Mouse (Mus musculus): ENCODE data around the gene Per1. TPM values are rescaled to one million over a fixed set of nuclear protein-coding genes. Genes with fewer than 3 reads are reported as not detected.

The Per1 gene
- total RNA-seq, 4 experiments from 2014 or later = 105 to 140 (median 114) TPM

DNA sequence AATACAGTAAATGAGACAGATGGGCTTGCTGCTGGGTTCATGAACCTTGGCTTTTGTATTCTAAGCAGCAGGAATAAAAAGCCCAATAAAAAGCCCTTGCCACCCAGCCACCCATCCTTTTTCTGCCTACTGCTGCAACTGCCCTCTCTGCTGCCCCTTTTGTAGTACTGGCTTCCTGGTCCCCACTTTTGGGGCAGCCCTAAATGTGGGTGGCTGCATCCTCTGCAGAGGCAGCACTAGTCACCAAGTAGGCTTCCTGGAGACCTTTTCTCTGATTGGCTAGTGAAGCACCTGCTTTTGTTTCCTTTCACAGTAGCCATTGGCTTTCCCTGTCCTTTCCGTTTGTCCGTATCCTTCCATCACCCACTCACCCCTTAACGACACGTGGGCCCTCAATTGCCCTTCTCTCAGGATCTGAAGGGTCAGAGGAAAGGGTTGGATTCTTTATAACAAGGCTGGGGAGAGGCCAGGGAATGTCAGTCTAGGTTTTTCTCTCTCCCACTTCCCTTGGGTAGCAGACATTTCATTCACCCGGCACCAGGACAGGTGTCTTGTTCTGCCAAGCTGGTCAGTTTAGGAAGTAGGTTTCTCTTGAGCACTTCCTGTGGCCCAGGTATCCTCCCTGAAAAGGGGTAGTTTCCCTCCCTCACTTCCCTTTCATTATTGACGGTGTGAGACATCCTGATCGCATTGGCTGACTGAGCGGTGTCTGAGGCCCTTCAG, 3.2 kb downstream of the Per1 start:
- DNase-seq (ENCODE audit: low spot score in 2 of 2) = no peak

DNA sequence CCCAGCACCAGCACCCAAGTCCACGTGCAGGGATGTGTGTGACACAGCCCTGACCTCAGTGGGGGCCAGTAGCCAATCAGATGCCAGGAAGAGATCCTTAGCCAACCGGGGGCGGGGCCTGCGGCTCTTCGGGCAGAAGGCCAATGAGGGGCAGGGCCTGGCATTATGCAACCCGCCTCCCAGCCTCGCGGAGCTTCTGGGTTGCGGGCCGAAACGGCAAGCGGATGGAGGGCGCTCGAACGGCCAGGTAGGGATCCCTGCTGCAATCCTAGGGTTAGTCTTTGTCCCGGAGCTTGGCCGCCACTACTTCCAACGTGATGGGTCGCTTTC, 3.7 kb downstream of the Per1 start:
- peak; percentile 90 to 96 for DNase-seq (ENCODE audit: low spot score in 2 of 2)

DNA sequence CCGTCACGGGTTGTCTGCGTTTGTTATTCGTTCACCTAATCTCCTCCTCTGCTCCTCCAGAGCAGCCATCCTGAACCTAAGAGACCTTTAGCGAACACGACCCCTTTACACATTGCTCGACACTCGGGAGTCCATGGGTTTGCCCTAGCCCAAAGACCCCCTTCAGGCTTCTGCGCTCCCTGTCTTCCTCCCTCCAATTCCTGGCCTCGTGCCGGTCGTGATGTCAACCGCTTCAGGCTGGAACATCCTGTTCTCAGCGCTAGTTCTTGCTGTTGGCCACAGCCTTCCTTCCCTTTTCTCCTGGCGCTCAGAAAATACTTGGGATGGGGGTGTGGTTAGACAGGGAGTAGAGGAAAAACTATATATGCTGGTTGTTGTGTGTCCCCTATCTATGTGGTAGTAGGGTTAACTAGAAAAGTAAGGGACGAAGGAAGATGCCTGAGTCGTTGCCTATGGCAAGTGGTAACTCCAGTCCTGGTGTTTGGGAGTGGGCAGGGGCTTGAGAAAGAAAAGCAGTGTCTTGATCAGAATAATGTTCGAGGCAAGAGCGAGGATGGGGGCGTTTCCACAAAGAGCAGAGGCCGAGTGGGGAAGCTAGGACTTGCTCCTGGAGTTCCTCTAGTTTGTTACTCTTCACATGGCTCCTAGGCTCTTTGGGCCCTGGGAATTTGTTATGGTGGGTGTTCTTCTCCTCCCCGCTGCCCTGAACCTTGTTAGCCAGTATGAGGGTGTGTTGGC, 4.3 kb downstream of the Per1 start:
- no peak for DNase-seq (ENCODE audit: low spot score in 2 of 2)

DNA sequence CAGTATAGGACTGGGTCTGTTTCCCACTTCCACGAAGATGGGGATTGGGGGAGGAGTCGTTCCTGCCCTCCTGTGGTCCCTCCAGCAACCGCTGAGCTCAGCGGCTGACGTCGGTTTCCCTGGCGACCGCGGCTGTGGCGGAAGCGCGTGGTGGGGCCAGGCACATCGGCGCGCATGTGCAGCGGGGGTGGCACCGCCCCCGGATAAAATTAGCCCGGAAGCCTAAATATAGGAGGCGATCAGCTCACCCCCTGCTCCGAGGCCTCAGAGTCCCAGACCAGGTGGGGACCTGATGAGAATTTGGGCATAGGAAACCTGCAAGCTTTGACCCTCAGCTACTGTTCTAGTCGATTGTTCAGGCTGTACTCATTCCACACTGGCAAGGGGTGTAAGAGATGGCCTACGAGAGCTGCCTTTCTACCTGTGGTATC, 4.9 kb downstream of the Per1 start:
- peak; percentile 84 to 89 for DNase-seq (ENCODE audit: low spot score in 2 of 2)

DNA sequence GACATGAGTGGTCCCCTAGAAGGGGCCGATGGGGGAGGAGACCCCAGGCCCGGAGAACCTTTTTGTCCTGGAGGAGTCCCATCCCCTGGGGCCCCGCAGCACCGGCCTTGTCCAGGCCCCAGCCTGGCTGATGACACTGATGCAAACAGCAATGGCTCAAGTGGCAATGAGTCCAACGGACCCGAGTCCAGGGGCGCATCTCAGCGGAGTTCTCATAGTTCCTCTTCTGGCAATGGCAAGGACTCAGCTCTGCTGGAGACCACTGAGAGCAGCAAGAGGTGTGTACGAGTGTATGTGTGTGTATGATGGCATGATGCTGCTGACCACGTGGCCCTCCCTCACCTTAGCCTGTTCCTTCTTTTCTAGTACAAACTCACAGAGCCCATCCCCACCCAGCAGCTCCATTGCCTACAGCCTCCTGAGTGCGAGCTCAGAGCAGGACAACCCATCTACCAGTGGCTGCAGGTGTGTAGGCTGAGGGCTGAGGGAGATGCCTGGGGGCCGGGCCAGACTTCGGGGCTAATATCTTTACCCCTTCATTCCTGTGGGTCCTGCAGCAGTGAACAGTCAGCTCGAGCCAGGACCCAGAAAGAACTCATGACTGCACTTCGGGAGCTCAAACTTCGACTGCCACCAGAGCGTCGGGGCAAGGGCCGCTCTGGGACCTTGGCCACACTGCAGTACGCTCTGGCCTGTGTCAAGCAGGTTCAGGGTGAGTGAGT, 5.8 kb downstream of the Per1 start:
- no peak for DNase-seq (ENCODE audit: low spot score in 2 of 2)

DNA sequence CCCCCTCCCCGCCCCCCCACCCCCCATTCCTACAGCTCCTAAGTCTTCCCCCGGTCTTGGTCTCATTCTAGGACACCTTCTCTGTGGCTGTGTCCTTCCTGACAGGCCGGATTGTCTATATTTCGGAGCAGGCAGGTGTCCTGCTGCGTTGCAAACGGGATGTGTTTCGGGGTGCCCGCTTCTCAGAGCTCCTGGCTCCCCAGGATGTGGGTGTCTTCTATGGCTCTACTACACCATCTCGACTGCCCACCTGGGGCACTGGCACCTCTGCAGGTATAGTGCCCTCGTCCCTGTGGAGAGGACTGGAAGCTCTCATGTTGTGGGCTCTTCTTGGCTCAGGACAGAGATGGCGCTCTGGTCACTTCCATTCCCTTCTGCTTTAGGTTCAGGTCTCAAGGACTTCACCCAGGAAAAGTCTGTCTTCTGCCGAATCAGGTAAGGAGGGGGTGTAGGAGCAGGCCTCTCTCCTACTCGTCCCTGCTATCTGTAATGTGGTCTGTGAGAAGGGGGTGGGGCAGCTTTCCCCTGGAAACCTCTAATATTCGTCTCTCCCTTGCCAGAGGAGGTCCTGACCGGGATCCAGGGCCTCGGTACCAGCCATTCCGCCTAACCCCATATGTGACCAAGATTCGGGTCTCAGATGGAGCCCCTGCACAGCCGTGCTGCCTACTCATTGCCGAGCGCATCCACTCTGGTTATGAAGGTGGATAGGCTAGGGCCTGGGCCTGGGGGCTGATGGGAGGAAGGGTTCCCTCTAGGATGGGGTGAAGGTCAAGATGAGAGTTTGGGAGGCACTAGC, 6.8 kb downstream of the Per1 start:
- no peak for DNase-seq (ENCODE audit: low spot score in 2 of 2)

DNA sequence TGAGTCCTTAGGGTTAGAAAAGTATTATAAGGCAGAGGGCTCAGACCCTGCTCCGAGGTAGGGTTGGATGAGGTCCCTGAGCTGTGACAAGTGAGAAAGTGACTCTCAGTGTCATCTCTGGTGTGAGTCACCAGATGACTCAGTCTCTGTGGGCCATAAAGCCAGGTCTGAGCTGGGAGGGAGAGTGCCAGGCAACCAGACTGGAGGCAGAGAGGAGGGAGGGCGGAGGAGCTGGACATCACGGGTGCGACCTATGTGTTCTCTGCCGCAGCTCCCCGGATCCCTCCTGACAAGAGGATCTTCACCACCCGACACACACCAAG, 7.3 kb downstream of the Per1 start:
- DNase-seq (ENCODE audit: low spot score in 2 of 2) = no peak

DNA sequence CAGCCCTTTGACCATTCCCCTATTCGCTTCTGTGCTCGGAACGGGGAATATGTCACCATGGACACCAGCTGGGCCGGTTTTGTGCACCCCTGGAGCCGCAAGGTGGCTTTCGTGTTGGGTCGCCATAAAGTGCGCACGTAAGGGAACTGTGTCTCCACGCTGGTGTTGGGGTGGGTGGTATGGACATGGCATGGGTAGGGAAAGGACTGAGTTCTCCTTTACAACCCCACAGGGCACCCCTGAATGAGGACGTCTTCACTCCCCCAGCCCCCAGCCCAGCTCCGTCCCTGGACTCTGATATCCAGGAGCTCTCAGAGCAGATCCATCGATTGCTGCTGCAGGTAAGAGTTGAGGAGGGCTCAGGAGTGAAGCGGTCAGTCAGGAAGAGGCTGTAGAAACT, 8.1 kb downstream of the Per1 start:
- DNase-seq (ENCODE audit: low spot score in 2 of 2) = no peak

DNA sequence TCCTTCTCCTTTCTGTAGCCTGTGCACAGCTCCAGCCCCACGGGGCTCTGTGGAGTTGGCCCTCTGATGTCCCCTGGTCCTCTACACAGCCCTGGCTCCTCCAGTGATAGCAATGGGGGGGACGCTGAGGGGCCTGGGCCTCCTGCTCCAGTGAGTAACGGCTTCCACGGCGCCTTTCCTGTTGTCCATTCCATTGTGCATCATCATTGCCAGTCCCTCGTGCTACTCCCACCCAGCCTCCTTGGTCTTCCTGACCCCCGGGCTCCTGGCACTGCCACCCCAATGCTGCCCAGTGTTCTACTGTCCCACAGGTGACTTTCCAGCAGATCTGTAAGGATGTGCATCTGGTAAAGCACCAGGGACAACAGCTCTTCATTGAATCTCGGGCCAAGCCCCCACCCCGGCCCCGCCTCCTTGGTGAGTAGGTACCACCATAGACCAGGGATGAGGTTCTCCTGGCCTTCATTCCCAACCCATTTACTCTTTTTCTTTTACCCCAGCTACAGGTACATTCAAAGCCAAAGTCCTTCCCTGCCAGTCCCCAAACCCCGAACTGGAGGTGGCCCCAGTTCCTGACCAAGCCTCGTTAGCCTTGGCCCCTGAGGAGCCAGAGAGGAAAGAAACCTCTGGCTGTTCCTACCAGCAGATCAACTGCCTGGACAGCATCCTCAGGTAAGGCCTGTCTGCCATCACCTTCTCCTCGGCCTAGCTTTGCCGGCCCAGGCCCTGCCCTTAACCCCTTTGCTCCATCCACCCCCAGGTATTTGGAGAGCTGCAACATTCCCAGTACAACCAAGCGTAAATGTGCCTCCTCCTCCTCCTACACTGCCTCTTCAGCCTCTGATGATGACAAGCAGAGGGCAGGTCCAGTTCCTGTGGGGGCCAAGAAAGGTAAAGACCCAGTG, 8.8 kb downstream of the Per1 start:
- no peak for DNase-seq (ENCODE audit: low spot score in 2 of 2)

DNA sequence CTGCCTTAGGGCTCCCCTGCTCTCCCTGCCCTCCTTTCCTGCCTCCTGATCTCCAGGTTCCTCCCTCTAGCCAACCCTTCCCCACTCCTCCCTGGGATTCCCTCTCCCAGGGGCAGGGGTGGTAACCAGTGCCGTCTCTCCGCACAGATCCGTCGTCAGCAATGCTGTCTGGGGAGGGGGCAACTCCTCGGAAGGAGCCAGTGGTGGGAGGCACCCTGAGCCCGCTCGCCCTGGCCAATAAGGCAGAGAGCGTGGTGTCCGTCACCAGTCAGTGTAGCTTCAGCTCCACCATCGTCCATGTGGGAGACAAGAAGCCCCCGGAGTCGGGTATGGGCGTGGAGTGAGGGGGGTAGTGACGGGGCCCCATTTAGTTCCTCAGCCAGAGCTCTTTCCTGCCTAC, 9.5 kb downstream of the Per1 start:
- no peak for DNase-seq (ENCODE audit: low spot score in 2 of 2)

DNA sequence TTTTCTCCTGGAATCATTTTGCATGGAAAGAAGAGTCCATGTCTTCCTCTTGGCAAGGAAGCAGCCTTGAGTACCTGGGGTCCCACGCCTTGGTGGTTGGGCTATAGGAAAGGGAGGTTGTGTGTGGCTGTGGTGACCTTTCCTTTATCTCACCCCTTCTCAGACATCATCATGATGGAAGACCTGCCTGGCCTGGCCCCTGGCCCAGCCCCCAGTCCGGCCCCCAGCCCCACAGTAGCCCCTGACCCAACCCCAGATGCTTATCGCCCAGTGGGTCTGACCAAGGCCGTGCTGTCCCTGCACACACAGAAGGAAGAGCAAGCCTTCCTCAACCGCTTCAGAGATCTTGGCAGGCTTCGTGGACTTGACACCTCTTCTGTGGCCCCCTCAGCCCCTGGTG, 10.2 kb downstream of the Per1 start:
- DNase-seq (ENCODE audit: low spot score in 2 of 2) = no peak

DNA sequence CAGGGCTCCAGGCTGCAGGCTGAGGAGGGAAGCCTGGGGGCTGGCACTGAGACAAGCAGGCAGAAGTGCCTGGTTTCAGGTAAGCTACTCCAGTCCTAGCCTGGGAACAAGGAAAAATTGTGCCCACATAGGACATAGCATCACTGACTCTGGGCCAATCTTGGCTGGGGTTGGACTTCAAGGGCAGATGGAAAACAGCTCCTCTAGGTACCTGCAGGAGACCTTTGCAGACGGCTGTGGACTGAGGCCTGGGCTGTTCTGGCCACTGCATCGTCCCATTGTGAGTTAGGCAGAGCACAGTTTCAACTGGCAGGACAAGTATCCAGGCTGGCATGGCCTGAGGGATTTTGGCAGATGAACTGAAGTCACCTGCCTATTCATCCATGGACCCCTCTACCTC, 10.8 kb downstream of the Per1 start:
- no peak for DNase-seq (ENCODE audit: low spot score in 2 of 2)

DNA sequence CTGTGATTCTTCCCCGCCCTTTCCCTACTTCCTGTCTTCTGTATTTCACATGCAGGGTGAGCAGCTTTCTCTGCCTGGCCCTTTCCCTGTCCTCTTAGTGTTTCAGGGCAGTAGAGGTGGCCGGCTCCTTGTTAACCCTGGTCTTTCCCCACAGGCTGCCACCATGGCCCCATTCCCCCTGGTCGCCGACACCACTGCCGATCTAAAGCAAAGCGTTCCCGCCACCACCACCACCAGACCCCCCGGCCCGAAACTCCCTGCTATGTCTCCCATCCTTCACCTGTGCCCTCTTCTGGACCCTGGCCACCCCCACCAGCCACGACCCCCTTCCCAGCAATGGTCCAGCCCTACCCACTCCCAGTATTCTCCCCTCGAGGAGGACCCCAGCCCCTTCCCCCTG, 11.3 kb downstream of the Per1 start:
- no peak for DNase-seq (ENCODE audit: low spot score in 2 of 2)

DNA sequence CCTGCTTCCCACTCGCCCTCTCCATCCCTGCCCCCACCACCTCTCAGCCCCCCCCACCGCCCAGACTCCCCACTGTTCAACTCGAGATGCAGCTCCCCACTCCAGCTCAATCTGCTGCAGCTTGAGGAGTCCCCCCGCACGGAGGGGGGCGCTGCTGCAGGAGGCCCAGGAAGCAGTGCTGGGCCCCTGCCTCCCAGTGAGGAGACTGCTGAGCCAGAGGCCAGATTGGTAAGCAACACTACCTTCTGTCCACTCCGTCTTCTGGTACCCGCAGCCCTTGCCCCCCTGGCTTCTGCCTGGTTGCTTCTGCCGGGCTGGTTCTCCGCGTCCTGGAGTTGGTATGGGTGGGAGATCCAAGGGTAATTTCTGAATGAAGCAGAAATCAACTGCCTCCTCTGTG, 11.8 kb downstream of the Per1 start:
- DNase-seq (ENCODE audit: low spot score in 2 of 2) = no peak

DNA sequence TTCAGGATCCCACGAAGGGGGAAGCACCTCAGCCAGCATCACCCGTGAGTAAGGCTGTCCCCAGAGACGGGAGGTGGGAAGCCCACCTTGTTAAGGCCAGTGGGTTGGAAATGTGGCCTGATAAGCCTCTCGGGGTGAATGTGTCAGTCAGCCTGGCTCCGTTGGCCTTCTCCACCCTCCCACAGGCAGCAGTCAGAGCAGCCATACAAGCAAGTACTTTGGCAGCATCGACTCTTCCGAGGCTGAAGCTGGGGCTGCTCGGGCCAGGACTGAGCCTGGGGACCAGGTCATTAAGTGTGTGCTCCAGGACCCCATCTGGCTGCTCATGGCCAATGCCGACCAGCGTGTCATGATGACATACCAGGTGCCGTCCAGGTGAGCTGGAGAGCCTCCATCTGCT, 12.7 kb downstream of the Per1 start:
- no peak for DNase-seq (ENCODE audit: low spot score in 2 of 2)

DNA sequence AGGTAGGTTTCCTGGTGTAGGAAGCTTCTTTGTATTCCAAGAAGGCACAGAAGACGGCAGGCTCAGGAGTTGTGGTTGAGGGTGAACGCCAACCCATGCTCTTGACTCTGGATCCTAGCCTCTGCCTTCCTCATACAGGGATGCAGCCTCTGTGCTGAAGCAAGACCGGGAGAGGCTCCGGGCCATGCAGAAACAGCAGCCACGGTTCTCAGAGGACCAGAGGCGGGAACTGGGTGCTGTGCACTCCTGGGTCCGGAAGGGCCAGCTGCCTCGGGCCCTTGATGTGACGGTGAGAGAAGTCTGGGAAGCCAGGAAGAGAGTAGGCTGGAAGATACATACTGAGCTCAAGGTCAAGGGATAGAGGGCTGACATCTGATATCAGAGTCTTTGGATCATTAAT, 13.2 kb downstream of the Per1 start:
- DNase-seq (ENCODE audit: low spot score in 2 of 2) = no peak

DNA sequence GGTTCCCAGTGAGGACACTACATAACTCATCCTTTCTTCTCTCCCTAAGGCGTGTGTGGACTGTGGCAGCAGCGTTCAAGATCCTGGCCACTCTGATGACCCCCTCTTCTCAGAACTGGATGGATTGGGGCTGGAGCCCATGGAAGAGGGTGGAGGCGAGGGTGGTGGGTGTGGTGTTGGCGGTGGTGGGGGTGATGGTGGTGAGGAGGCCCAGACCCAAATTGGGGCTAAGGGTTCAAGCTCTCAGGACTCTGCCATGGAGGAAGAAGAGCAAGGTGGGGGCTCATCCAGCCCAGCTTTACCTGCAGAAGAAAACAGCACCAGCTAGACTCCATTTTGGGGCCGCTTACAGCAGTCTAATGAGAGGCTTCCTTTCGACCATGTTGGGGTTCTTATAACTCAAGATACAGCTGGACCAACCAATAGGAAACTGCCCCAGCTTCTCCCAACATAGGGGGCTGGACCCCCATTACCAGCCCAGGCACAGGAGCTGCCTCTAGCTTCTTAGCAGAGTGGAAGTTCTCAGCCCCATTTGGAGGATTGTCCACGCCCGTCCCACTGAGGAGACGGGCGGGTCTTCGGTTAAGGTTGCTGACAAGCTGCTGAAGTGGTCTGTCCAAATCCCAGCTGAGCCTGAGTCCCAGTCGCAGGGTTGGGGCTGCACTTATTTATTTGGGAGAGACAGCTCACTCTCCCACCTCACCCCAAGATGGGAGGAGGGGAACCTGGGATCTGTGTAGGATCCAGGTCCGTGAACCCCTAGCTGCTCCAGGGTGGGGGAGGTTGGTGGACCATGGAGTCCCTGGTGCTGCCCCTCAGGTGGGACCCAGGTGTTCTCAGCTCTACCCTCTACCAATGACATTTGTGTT, 14.2 kb downstream of the Per1 start:
- peak in 1 of 2 experiments; percentile 20 for DNase-seq (ENCODE audit: low spot score in 2 of 2)

DNA sequence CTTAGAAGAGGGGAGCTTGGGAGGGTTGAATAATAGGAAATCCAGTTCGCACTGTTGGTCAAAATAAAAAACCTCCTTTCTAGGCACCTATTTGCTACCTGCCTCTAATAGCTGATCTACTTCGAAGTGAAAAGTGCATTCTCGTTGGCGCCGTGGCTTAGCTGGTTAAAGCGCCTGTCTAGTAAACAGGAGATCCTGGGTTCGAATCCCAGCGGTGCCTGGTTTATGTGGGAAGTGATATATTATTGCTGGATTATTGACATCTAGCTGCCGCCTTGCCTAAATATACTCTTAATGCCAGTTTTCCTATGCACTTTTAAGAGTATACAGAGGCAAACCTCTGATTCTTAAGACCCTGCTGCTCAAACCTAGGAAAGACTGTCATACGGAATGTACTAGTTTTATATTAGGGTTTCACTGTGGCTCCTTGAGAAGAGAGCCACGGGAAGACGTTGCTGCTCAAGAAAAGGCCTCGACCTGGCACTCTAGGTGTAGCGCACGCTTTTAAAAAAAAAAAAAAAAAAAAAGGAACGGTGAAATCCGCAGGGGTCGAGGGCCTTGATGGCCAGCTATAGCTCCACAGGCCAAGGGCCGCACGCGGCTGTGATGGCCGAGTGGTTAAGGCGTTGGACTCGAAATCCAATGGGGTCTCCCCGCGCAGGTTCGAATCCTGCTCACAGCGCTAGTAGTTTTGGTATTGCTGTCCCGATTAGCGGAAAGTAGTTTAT, 15.5 kb downstream of the Per1 start:
- peak; percentile 66 to 97 for DNase-seq (ENCODE audit: low spot score in 2 of 2)
